Mouse (Mus musculus): ENCODE results near the gene Myt1. TPM values are rescaled to one million over a fixed set of nuclear protein-coding genes. Genes with fewer than 3 reads are reported as not detected.

Myt1 gene
- total and polyA plus RNA-seq, 2 experiments from 2014 or later = not detected

DNA sequence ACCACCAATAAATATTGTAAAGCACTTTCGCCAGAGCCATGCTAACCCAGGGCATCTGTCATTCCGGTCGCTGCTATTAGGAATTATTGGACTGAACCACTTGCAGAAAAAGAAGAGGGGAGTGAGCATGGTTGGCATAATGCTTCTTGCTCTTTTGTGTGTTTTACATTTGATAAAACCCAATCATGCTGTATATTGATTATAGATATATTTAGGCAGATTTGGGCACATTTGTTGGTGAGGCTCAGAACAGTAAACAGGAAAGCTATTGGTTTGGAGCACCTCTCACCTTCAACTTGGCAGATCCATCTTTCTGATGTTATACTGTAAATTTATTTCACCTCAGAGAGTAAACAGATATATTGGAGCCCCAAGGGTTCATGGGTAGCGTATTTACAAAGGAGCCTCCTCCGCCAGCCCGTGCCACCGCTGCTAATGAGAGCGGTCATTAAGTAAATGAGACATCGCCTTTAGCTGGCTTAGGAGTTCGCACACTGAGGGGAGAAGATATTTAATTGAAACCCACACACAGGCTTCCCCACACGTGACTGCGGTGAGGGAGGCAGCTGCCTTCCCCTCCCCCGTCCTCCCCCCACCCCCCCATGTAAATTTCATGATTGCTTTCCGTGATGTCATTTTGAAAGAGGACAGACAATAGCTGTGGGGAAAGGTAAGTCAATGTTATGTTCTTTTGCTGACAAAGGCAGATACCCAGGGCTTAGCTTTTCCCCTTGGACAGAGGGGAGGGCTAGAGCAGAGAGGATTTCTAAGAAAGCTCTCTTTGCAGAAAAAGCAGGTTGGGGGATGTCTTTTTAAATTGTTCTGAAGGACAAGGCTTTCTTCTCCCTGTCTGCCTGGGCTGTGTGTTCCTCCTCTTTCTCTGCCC, 3.8 kb downstream of the Myt1 start:
- Histone ChIP-seq H3K4me3 (ENCODE audit: low read depth, low read length) (no peak overlapping the region), H3K9me3 (replicated peaks; ENCODE audit: control insufficient read depth, low read length) (no peaks in the 10 kb centered on the region), H3K36me3 (replicated peaks; ENCODE audit: control insufficient read depth, insufficient read depth, low read length) (no peaks in the 10 kb centered on the region), H3K4me2 (ENCODE audit: low read depth, low read length) (no peak overlapping the region), H3K9ac (replicated peaks; ENCODE audit: low read depth, low read length) (no peak overlapping the region), H3K4me1 (ENCODE audit: control insufficient read depth, insufficient read depth) (no peaks in the 10 kb centered on the region), H3K27ac (ENCODE audit: low read depth) (no peak overlapping the region), H3K27me3 (ENCODE audit: control insufficient read depth, insufficient read depth, low read length) (no peaks in the 10 kb centered on the region)
- ATAC-seq (ENCODE audit: insufficient read depth, low read depth) (no peak), DNase-seq (ENCODE audit: low spot score) (no peak)
- WGBS = 63% methylated on average over 14 of the region's 14 CpGs
- TF ChIP-seq CTCF (IDR thresholded peaks at IDR 0.05; ENCODE audit: low read depth) (no peak), EP300 (IDR thresholded peaks at IDR 0.05; ENCODE audit: low read depth) (no peak)

DNA sequence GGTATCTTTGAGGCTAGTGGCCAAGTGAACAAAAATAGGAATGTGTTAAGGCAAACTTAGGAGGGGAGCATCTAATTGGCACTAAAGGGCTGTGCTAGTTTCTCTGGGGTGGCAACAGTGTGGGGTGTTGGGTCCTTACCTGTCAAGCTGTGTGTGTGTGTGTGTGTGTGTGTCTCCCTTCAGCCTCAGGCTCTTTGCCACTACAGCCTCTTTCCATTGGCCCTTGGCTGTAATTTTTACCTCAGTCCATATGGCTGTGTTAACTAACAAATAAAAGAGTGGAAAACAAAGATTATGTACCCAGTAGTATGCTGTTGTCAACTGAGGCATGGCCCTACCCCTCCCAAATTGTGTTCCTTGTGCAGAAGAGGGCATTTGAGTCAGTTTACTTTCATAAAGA, 5.3 kb downstream of the Myt1 start:
- no peak overlapping the region for H3K27ac ChIP-seq (ENCODE audit: low read depth)
- ATAC-seq (ENCODE audit: insufficient read depth, low read depth) (no peak), DNase-seq (ENCODE audit: low spot score) (no peak)
- no peaks in the 10 kb centered on the region for H3K36me3 ChIP-seq (replicated peaks; ENCODE audit: control insufficient read depth, insufficient read depth, low read length)
- H3K9ac ChIP-seq (replicated peaks; ENCODE audit: low read depth, low read length) = no peak overlapping the region
- TF ChIP-seq CTCF (IDR thresholded peaks at IDR 0.05; ENCODE audit: low read depth) (no peak), EP300 (IDR thresholded peaks at IDR 0.05; ENCODE audit: low read depth) (no peak)
- no peaks in the 10 kb centered on the region for H3K4me1 ChIP-seq (ENCODE audit: control insufficient read depth, insufficient read depth)
- H3K4me2 ChIP-seq (ENCODE audit: low read depth, low read length) = no peak overlapping the region
- H3K9me3 ChIP-seq (replicated peaks; ENCODE audit: control insufficient read depth, low read length) = no peaks in the 10 kb centered on the region
- H3K4me3 ChIP-seq (ENCODE audit: low read depth, low read length) = no peak overlapping the region
- H3K27me3 ChIP-seq (ENCODE audit: control insufficient read depth, insufficient read depth, low read length) = no peaks in the 10 kb centered on the region

DNA sequence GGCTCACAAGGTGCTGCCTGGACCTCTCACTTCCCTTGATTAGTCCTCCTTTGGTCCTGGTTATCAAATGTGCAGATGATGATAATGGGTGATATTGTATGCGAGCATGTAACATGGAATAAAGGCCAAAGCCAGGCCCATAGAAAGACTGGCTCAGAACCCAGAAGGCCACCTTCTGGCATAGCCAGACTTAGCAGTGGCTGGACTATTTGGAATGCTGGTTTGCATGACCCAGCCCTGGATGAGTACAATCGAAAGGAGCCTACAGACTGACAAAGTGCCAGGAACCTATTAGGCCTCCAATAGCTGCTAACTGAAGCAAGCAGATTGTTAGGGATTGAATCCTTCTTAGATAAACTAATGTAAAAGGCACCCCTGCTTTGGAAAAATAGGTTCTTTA, 6.3 kb downstream of the Myt1 start:
- WGBS = 73% methylated on average over 2 of the region's 2 CpGs
- no peak for ATAC-seq (ENCODE audit: insufficient read depth, low read depth)
- no peak for DNase-seq (ENCODE audit: low spot score)

DNA sequence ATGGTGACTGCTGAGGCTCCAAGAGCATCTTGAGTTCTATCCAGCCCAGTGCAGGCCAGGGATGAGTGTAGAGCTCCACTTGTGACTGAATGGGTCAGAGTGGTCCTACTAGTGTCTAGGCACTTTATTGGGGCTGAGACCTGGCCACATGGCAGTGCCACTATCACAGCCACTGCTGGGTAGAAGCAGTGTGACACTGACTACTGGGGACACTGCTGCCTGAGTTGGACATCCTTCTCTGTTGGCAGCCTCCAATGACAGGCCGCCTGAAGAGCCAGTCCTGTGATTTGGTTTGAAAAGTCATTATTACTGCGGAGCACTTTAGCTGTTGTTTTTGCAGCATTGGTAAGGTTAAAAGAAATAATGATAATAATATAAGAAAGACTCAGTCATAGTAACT, 10.1 kb downstream of the Myt1 start:
- no peaks in the 10 kb centered on the region for H3K27me3 ChIP-seq (ENCODE audit: control insufficient read depth, insufficient read depth, low read length)
- no peak overlapping the region for H3K27ac ChIP-seq (ENCODE audit: low read depth)
- no peak overlapping the region for H3K4me2 ChIP-seq (ENCODE audit: low read depth, low read length)
- 63% methylated on average over 2 of the region's 2 CpGs for WGBS
- TF ChIP-seq CTCF (IDR thresholded peaks at IDR 0.05; ENCODE audit: low read depth) = no peak
- TF ChIP-seq EP300 (IDR thresholded peaks at IDR 0.05; ENCODE audit: low read depth) = no peak
- H3K9me3 ChIP-seq (replicated peaks; ENCODE audit: control insufficient read depth, low read length) = no peaks in the 10 kb centered on the region
- no peaks in the 10 kb centered on the region for H3K36me3 ChIP-seq (replicated peaks; ENCODE audit: control insufficient read depth, insufficient read depth, low read length)
- H3K9ac ChIP-seq (replicated peaks; ENCODE audit: low read depth, low read length) = no peak overlapping the region
- DNase-seq (ENCODE audit: low spot score) (no peak), ATAC-seq (ENCODE audit: insufficient read depth, low read depth) (no peak)
- no peaks in the 10 kb centered on the region for H3K4me1 ChIP-seq (ENCODE audit: control insufficient read depth, insufficient read depth)
- H3K4me3 ChIP-seq (ENCODE audit: low read depth, low read length) = no peak overlapping the region

More for the DNA sequence above, 6.3 kb downstream of the Myt1 start:
- no peak overlapping the region for H3K27ac ChIP-seq (ENCODE audit: low read depth)
- H3K4me3 ChIP-seq (ENCODE audit: low read depth, low read length) = no peak overlapping the region
- H3K9me3 ChIP-seq (replicated peaks; ENCODE audit: control insufficient read depth, low read length) = no peaks in the 10 kb centered on the region
- no peak overlapping the region for H3K9ac ChIP-seq (replicated peaks; ENCODE audit: low read depth, low read length)
- H3K36me3 ChIP-seq (replicated peaks; ENCODE audit: control insufficient read depth, insufficient read depth, low read length) = no peaks in the 10 kb centered on the region
- H3K4me1 ChIP-seq (ENCODE audit: control insufficient read depth, insufficient read depth) = no peaks in the 10 kb centered on the region
- no peak overlapping the region for H3K4me2 ChIP-seq (ENCODE audit: low read depth, low read length)
- H3K27me3 ChIP-seq (ENCODE audit: control insufficient read depth, insufficient read depth, low read length) = no peaks in the 10 kb centered on the region
- TF ChIP-seq EP300 (IDR thresholded peaks at IDR 0.05; ENCODE audit: low read depth) (no peak), CTCF (IDR thresholded peaks at IDR 0.05; ENCODE audit: low read depth) (no peak)

DNA sequence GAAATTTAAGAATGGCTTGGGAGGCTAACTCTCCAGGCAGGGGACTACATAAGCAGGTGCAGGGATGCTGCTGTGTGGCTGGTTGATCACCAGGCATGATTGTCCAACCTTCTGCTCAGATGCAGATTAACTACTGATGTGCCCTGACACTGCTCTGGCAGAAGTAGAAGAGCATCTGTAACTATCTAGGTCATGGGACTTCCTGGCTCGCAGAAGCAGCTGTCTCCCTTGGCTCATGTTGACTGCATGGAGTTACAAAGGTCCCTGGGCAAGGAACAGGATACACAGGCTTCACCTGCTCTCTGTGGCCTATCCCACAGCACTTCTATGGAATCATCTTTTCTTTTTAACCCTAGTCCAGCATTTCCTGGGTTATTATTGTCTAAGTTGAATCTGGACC, 12.7 kb downstream of the Myt1 start:
- TF ChIP-seq CTCF (IDR thresholded peaks at IDR 0.05; ENCODE audit: low read depth) (no peak), EP300 (IDR thresholded peaks at IDR 0.05; ENCODE audit: low read depth) (no peak)
- Histone ChIP-seq H3K27ac (ENCODE audit: low read depth) (no peak overlapping the region), H3K27me3 (ENCODE audit: control insufficient read depth, insufficient read depth, low read length) (no peaks in the 10 kb centered on the region), H3K4me1 (ENCODE audit: control insufficient read depth, insufficient read depth) (no peaks in the 10 kb centered on the region), H3K9me3 (replicated peaks; ENCODE audit: control insufficient read depth, low read length) (no peaks in the 10 kb centered on the region), H3K4me3 (ENCODE audit: low read depth, low read length) (no peak overlapping the region), H3K36me3 (replicated peaks; ENCODE audit: control insufficient read depth, insufficient read depth, low read length) (no peaks in the 10 kb centered on the region), H3K9ac (replicated peaks; ENCODE audit: low read depth, low read length) (no peak overlapping the region), H3K4me2 (ENCODE audit: low read depth, low read length) (no peak overlapping the region)
- no peak for DNase-seq (ENCODE audit: low spot score)
- WGBS = 68% methylated on average over 1 of the region's 1 CpGs
- no peak for ATAC-seq (ENCODE audit: insufficient read depth, low read depth)

DNA sequence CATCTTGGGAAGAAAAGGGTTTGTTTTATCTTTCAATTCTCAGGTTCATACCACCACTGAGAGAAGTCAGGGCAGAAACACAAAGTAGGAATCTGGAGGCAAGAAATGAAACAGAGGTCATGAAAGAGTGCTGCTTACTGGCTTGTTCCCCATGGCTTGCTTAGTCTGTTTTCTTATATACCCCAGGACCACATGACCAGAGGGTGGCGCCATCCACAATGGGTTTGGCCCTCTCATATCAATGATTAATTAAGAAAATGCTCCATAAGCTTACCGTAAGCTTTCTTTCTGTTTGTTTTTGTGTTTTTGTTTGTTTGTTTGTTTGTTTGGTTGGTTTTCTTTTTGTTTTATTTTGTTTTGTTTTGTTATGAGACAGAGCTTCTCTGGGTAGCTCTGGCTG, 14.6 kb downstream of the Myt1 start:
- no peak overlapping the region for H3K4me2 ChIP-seq (ENCODE audit: low read depth, low read length)
- H3K4me3 ChIP-seq (ENCODE audit: low read depth, low read length) = no peak overlapping the region
- H3K4me1 ChIP-seq (ENCODE audit: control insufficient read depth, insufficient read depth) = no peaks in the 10 kb centered on the region
- no peaks in the 10 kb centered on the region for H3K9me3 ChIP-seq (replicated peaks; ENCODE audit: control insufficient read depth, low read length)
- no peaks in the 10 kb centered on the region for H3K27me3 ChIP-seq (ENCODE audit: control insufficient read depth, insufficient read depth, low read length)
- ATAC-seq (ENCODE audit: insufficient read depth, low read depth) (no peak), DNase-seq (ENCODE audit: low spot score) (no peak)
- no peaks in the 10 kb centered on the region for H3K36me3 ChIP-seq (replicated peaks; ENCODE audit: control insufficient read depth, insufficient read depth, low read length)
- WGBS = 43% methylated on average over 2 of the region's 2 CpGs
- no peak overlapping the region for H3K9ac ChIP-seq (replicated peaks; ENCODE audit: low read depth, low read length)
- no peak overlapping the region for H3K27ac ChIP-seq (ENCODE audit: low read depth)
- TF ChIP-seq CTCF (IDR thresholded peaks at IDR 0.05; ENCODE audit: low read depth) (no peak), EP300 (IDR thresholded peaks at IDR 0.05; ENCODE audit: low read depth) (no peak)

Measured in heart, postnatal 0 days (tissue).